Mouse (Mus musculus) G1E (cell line): ENCODE measurements around the gene Rnf220.

Experiments
- CTCF ChIP-seq: IDR thresholded peaks from 2 replicates; pipeline ENCODE4 v1.5.1; 2012; ENCODE audit warnings: low read depth, low read length, inconsistent platforms, mixed read lengths
- GATA1 ChIP-seq: IDR thresholded peaks from 2 replicates; pipeline ENCODE4 v1.6.1; 2012; ENCODE audit warnings: borderline replicate concordance, low read length, inconsistent platforms, mixed read lengths
- GATA2 ChIP-seq: IDR thresholded peaks from 2 replicates; pipeline ENCODE4 v1.6.1; 2012; ENCODE audit warnings: low read depth, low read length, inconsistent platforms, borderline replicate concordance
- POLR2AphosphoS5 ChIP-seq: IDR thresholded peaks from 2 replicates; pipeline ENCODE4 v1.6.1; 2012; ENCODE audit warnings: low read depth, low read length, inconsistent platforms; ENCODE audit not compliant: insufficient replicate concordance
- TAL1 ChIP-seq: conservative IDR thresholded peaks from 2 replicates; pipeline ENCODE4 v1.6.1; 2012; ENCODE audit warnings: low read depth, low read length, inconsistent platforms, mixed read lengths

GRCm38 (mm10) chr4:117299921-117300320 lies 196.9 kb downstream of the Rnf220 start:
- TF ChIP-seq CTCF: no peak
- no peak for TF ChIP-seq POLR2AphosphoS5
- no peak for TF ChIP-seq GATA1
- TF ChIP-seq TAL1: no peak
- TF ChIP-seq GATA2: no peak
